Mouse (Mus musculus): ENCODE data around the gene Cxcl15. TPM values are rescaled to one million over a fixed set of nuclear protein-coding genes. Genes with fewer than 3 reads are reported as not detected.

The Cxcl15 gene
- polyA plus RNA-seq (2017; shearing (Covaris generic)), result not detected

DNA sequence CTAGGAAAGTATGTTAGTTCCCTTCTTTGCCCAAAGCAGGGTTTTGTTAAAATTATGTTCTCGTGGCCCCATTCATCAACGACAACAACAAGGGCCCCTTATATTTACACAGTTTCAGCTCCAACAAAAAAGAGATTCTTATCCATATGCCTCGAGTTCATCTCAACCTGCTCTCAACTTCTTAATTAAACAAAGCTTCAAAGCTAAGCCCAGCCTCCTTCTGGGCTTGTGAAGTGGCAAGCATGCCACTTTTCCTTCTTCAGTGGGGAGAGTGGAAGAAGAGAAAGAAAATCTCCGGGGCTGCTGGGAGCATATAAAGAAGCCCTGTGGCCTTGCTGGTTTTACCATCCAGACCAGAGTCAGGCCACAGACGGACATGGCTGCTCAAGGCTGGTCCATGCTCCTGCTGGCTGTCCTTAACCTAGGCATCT lies at the start of gene Cxcl15:
Gene Cxcl15 (plus strand): TSS at position 340 of the 431 bp plus-strand sequence.

GRCm38 (mm10) chr5:90759077-90760065 lies 35.0 kb upstream of the Cxcl15 start, which contains the start of gene Cxcl5:
Cxcl5 (plus strand) TSS chr5:90759360.

DNA sequence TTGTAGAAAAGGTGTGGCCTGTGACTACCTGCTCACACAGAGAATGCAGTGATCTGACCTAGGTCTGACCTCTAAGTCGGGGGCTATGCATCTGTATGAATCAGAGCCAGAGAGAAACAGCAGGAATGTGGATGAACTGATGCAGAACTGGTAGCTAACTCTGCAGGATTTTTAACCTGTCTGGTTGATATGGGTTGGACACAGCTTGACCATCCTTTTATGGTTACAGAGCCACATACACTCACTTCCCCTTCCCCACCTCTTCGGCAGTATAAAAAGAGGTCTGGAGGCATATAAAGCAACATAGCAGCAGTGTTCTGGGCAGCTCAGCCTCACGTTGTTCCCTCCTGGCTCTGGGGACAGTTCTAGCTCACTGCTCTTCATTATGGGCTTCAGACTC lies 26.1 kb upstream of the Cxcl15 start, which contains the start of gene Ppbp:
Gene Ppbp (plus strand): TSS at position 301 of the 400 bp plus-strand sequence.

DNA sequence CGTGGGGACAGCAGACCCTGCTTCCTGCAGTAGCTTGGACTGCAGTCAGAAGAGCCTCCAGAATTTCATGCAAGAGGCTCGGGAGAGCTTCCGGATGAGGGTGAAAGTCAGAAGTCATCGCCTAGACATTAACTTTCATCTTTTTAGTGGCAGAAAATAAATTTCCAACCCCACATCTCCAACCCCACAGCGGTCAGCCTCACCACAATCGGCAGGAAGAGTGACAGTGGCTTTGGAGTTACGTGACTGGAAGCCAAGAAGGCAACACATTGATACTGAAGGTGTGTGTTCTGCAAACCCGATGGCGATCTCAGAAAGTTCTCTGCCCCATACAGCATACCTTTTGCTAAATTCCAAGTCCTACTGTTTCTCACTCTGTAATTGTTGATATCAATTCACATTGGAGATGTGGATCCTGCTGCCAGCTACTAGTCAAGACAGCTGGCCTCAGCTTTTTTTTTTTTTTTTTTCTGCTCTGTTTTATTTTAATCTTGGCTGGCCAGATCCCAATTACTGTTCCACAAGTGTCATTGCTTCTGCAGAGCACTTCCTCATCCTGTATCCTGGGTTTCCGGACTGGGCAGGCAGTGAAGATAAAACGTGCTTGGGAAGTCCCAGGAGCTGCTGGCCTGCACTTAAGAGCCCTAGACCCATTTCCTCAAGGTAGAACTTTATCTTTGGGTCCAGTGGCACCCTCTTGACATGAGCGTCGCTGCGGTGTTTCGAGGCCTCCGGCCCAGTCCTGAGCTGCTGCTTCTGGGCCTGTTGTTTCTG lies 22.3 kb upstream of the Cxcl15 start, which contains the start of gene Pf4:
Gene Pf4 (plus strand): TSS at position 556 of the 774 bp plus-strand sequence.

GRCm38 (mm10) chr5:90785659-90786588 lies 8.4 kb upstream of the Cxcl15 start, which contains the start of gene Cxcl3:
Cxcl3 (plus strand) TSS chr5:90786103.

Other genes with a start within 250 kb of the Cxcl15 start
- not detected for gene 5830473C10Rik, start 233.4 kb upstream of the Cxcl15 start, polyA plus RNA-seq (2017; shearing (Covaris generic))
- 1.6 TPM for gene Rassf6, start 153.9 kb upstream of the Cxcl15 start, polyA plus RNA-seq (2017; shearing (Covaris generic))
- not detected for gene Cxcl5, start 35.2 kb upstream of the Cxcl15 start, polyA plus RNA-seq (2017; shearing (Covaris generic))
- not detected for gene Ppbp, start 26.0 kb upstream of the Cxcl15 start, polyA plus RNA-seq (2017; shearing (Covaris generic))
- gene Pf4, start 22.1 kb upstream of the Cxcl15 start, polyA plus RNA-seq (2017; shearing (Covaris generic)), result not detected
- 0.88 TPM for gene Cxcl3, start 8.4 kb upstream of the Cxcl15 start, polyA plus RNA-seq (2017; shearing (Covaris generic))
- gene Cxcl1, start 96.7 kb downstream of the Cxcl15 start, polyA plus RNA-seq (2017; shearing (Covaris generic)), result not detected
- 2.1 TPM for gene Cxcl2, start 109.3 kb downstream of the Cxcl15 start, polyA plus RNA-seq (2017; shearing (Covaris generic))
- gene Mthfd2l, start 136.6 kb downstream of the Cxcl15 start, polyA plus RNA-seq (2017; shearing (Covaris generic)), result 0.64 TPM
- not detected for gene Epgn, start 232.9 kb downstream of the Cxcl15 start, polyA plus RNA-seq (2017; shearing (Covaris generic))